Mouse (Mus musculus): ENCODE data around the gene Paqr4.

DNA sequence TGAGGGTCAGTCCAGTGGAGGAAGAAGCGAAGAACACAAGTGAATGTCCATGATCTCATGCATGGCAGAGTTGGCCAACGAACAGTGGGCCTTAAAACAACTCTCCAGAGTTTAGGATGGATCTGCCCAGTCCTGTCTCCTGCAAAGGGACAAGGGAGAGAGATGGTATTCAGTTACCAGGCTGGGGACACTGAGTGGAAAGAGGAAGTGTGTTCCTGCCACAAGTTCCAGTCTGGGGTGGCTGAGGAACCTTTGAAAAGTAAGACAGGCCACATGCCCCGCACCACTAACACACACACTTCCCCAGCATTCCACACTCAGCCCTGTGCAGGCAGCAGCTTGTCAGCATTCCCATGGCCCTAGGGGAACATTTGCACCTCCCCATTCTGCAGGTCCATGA lies 6.1 kb upstream of the Paqr4 start:
- no peak for TF ChIP-seq CTCF (IDR thresholded peaks at IDR 0.05; ENCODE audit: borderline replicate concordance, insufficient read depth, low read length)
- no peak for TF ChIP-seq POLR2A (IDR thresholded peaks at IDR 0.05; ENCODE audit: low read depth, low read length)
